Mouse (Mus musculus) bone marrow, adult 2 months (tissue): ENCODE data around the gene Cpm.

Source experiments
- CTCF ChIP-seq: fragments of 200-500 bp; IDR thresholded peaks from 2 replicates; pipeline ENCODE4 v1.5.1; 2011; ENCODE audit warnings: low read length, control low read depth; ENCODE audit not compliant: control insufficient read depth, insufficient read depth
- POLR2A ChIP-seq: fragments of 200-500 bp; IDR thresholded peaks from 2 replicates; pipeline ENCODE4 v1.6.1; 2011; ENCODE audit warnings: low read depth, mild to moderate bottlenecking, control low read depth, low read length, borderline replicate concordance; ENCODE audit not compliant: control insufficient read depth

GRCm38 (mm10) chr10:117707114-117707838 is 78.0 kb downstream of the Cpm start:
- no peak for TF ChIP-seq CTCF
- TF ChIP-seq POLR2A = no peak
